Mouse (Mus musculus) ovary, postnatal 36 days (tissue): ENCODE measurements at regions not wholly inside any gene's neighbourhood (a gene's known extent, or its start where the extent isn't known, plus 50 kb on each side); places are given as distances from the start of the nearest gene placed in this dataset.

Experiments
- DNase-seq: peaks from one replicate; pipeline ENCODE4 v3.0.0; 2022; ENCODE audit warnings: low spot score, mixed read lengths

DNA sequence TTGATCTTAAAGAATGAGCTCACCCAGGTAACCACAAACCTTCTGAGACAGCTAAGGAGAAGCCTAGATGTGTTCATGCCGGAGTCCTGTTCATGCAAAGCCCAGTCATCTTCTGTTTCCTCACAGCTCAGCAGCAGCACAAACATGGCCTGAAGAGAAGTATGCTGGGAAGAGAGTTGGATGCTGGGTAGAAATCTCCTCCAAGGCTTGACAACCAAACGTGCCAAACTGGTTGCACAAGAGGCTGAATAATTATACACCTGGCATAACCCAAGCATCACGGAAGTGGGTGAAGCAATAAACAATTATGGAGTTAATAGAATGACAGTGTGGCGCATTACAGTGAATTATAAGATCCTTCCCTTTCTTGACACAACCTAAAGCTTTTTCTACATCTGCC is 404.0 kb upstream of the Acvr2a start:
- no peak for DNase-seq

GRCm38 (mm10) chr2:48411392-48411791 is 402.5 kb upstream of the Acvr2a start:
- no peak for DNase-seq

DNA sequence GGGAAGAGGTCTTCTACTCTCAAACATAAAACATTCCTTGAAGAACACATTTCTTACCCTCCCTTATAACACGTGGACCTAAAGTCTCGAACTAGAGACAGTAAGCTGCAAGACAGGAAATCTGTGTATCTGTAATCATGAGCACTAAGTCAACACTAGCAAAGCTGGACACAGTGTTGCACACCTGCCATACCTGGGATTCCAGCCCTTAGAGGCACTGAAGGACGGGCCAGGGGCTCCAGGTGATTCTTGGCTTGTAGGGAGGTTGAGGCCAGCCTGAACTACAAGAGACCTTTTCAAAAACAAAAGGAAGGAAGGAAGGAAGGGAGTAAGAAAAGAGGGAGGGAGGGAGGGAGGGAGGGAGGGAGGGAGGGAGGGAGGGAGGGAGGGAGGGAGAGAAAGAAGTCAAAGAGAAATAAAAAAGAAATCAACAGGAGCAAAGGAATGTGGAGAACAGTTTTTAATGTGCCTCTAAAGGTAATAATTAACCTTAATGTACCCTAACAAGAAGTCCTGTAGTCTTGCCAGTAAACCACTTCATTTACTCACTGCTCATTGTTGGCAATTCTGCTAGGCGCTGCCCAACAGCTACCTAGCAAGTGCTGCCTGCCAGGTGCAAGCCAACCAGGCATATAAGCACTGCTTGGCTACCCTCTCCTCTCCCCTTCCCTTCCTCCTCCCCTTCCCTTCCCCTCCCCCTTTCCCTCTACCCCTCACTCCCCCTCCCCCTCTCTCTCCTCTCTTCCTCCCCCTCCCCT is 401.0 kb upstream of the Acvr2a start:
- DNase-seq = no peak

DNA sequence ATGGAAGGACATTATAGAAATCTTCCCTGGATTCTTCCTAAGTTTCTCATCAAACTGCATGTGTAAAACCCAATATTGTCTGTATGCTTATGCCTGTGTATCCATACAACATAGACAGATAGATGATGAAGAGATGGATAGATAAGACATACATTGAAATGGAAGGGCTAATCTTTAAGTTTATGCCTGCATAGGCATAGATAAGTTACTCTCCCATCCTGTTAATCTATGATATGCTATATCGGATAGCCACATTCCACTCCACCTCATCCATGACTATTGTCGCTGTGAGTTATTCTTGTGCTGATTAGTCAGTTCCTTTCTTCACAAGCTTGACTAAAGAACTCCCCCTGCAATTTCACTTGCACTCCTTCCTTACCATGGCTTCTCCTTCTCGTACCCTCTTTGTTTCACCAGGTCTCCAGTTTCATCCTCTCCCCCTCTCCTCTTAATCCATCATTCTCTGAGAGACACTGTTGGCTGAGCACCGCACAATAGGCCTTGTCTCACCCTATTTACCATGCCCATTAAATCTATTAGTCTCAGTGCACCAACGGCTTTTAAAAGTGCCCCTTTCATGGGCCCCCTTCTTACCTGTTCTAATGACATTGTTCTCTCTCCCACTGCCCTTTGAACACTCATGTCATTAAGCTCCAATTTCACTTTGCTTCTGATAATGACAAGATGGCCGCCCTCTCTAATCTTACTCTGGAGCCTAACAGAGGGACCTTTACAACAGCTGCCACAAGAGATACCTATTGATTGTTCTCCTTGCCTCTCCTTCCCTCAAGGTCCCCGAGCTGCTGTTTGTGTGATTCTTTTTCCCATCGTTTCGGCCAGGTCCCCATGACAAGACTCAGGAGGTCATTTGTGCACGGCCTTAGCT is 399.1 kb upstream of the Acvr2a start:
- DNase-seq = no peak

- DNase-seq = no peak
Measured at GRCm38 (mm10) chr2:48416207-48416750, 397.6 kb upstream of the Acvr2a start.

GRCm38 (mm10) chr2:48417000-48417596 is 396.8 kb upstream of the Acvr2a start:
- no peak for DNase-seq

DNA sequence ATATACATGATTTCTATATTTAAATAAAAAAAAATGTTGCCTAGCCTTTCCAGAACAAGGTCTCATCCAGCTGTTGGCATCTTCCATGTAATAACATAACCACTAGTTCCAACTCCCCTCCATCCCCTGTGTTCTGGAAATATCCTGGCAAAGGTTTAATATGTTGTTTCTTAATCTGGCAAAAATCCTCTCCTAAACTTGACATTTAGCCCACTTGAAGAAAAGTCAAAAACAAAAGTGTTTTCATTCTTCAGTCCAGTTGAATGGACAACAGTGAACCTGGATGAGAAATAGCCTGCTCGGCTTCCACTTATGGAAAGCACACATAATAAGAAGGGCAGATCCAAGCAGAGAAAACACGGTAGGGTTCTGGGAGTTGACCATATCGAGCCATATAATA is 393.1 kb upstream of the Acvr2a start:
- DNase-seq = no peak

- DNase-seq = no peak
Measured at GRCm38 (mm10) chr2:48423861-48424442, 390.0 kb upstream of the Acvr2a start.

DNA sequence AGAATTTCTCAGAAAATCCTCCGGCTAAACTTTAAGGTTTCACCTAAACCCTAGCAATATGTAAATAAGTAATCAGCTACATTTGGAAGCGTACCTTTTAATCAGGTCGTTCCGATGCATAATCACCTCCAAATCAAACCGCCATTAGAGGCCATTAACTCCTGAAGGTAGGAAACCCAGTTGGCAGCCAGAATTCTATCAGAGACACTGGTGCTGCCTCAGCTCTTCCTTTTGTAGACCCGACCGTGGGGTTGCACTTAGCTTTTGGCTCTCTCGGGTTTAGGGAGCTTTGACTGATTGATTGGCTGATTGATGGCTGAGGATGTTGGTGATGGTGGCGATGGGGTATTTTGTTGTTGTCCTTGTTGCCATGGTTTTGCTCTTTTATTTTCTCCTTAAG is 389.3 kb upstream of the Acvr2a start:
- DNase-seq = no peak

GRCm38 (mm10) chr2:48425200-48426090 is 388.5 kb upstream of the Acvr2a start:
- no peak for DNase-seq

- DNase-seq = no peak
Measured at GRCm38 (mm10) chr2:48432545-48432944, 381.4 kb upstream of the Acvr2a start.

- DNase-seq = peak; percentile 31
Measured at GRCm38 (mm10) chr2:48441296-48441990, 372.5 kb upstream of the Acvr2a start.

GRCm38 (mm10) chr2:48441991-48442544 is 371.8 kb upstream of the Acvr2a start:
- DNase-seq = peak; percentile 12

- DNase-seq = no peak
Measured at GRCm38 (mm10) chr2:48445898-48446604, 367.9 kb upstream of the Acvr2a start.

- no peak for DNase-seq
Measured at GRCm38 (mm10) chr2:48446617-48447016, 367.3 kb upstream of the Acvr2a start.

GRCm38 (mm10) chr2:48449165-48449842 is 364.6 kb upstream of the Acvr2a start:
- DNase-seq = no peak

DNA sequence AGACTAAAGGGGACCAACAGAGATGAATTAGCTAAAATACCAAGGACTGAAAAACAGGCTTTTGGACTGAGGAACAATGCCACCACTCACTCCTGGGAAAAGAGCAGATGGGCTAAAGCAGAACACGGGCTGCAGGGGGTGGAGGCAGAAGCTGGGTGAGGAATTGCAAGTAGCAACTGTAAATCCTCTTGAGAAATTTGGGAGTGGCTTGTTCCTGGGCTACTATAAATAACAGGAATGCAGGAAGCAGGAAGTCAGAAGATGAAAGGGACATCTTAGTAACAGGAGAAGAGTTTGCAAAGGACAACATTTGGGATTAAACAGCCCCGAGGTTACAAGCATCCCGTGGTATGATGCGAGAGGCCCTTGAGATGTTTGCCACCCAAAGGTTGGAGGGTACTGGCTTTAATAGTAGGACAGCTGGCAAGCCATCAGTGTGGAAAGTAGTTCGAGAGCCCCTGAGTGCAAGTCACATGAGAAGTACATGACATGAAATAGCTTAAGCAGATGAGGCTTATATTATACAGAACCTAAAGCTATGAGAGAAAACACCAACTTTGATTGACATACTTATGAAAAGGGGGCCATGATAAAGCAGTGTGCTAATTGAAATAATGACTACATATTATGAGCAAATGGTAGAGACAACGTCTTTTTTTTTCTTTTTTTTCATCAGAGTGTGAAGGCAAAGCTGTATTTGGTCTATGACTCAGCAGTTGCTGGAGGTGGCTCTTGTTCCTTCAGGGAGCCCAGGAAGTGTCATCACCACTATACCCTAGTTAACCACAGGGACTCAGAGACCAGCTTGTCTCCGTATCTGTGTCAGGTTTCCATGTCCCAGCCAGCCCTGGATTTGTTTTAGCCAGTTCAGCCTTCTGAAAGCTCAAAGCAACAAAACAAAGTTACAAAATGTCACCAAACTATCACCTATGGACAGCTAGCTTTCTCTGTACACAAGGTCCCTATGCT is 357.6 kb upstream of the Acvr2a start:
- no peak for DNase-seq

GRCm38 (mm10) chr2:48457117-48457516 is 356.8 kb upstream of the Acvr2a start:
- DNase-seq = no peak
